Mouse (Mus musculus) cortical plate, adult 2 months (tissue): Measurements from ENCODE around the gene Khnyn. TPM values are rescaled to one million over a fixed set of nuclear protein-coding genes. Genes with fewer than 3 reads are reported as not detected.

ENCODE experiments used
- H3K27ac ChIP-seq: fragments of 200-500 bp; 2 replicates; pipeline ENCODE4 v1.5.1; 2012; ENCODE audit warnings: low read length, control low read depth, inconsistent platforms; ENCODE audit not compliant: insufficient read depth
- H3K4me1 ChIP-seq: fragments of 200-500 bp; 2 replicates; pipeline ENCODE4 v1.6.1; 2011; ENCODE audit warnings: low read length; ENCODE audit not compliant: control insufficient read depth, insufficient read depth
- H3K4me3 ChIP-seq: fragments of 200-500 bp; 2 replicates; pipeline ENCODE4 v1.5.1; 2011; ENCODE audit warnings: mild to moderate bottlenecking, low read length, control low read depth; ENCODE audit not compliant: insufficient read depth
- CTCF ChIP-seq: fragments of 200-500 bp; IDR thresholded peaks from 2 replicates; pipeline ENCODE4 v1.5.1; 2011; ENCODE audit warnings: mild to moderate bottlenecking, control low read depth, low read length; ENCODE audit not compliant: insufficient read depth; ENCODE audit errors: extremely low read depth
- POLR2A ChIP-seq: fragments of 200-500 bp; IDR thresholded peaks from 2 replicates; pipeline ENCODE4 v1.6.1; 2011; ENCODE audit warnings: mild to moderate bottlenecking, low read length, control low read depth; ENCODE audit not compliant: insufficient read depth; ENCODE audit errors: extremely low read depth
- polyA plus RNA-seq: library from polyadenylated mRNA; depleted of rRNA; stranded (reverse); fragments of >200 nt; gene quantifications from 2 replicates; pipeline ENCODE4 v1.2.3, GENCODE M21; 2012

Khnyn gene
- polyA plus RNA-seq, 1 experiment: 11.4 TPM

DNA sequence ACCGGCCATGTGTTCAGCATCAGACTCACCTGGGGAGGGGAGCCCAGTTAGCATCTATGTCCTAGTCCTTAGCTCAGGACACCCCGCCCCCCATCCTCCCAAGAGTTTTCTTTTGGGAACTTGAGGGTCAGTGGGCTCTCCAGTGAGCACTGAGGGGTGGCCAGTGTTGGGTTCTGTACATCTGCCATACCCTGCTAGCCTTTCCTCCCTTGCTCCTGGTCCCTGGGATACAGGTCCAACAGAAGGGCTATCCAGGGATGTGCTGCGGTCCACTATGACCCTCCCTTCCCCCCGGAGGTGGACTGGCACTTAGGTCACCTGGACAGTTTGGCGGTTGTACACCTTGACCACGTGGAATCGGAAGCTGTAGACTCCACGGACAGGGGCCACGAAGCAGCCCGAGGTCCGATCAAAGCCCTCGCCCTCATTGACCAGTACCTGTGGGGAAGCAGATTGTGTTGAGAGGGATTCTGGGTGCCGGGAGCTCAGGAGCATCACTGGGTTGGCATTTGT, 1.5 kb upstream of the Khnyn start:
- H3K4me1 ChIP-seq: no peaks in the 10 kb centered on the region; the same call in 1 of the 2 replicates
- TF ChIP-seq CTCF: no peak
- no peak for TF ChIP-seq POLR2A
- H3K27ac ChIP-seq: no peak overlapping the region
- no peak overlapping the region for H3K4me3 ChIP-seq

DNA sequence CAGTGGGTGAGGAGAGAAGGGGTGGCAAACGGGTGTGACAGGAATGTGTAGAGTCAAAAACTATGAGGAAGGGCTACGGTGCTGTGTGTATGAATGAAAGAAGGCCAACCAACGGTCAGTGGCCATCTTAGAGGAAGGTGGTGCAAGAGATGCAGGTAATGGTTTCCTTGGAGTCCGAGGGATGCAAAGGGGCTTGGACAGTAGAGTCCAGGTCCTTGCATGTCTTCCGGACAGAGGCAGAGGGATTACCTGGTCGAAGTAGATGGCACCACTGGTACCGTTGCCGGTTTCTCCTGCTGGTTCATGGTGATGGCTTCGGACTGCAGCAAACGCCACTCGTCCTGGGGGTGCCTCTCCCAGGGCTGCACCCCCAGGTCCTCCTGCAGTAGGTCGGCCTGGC, 1.1 kb upstream of the Khnyn start:
- H3K27ac ChIP-seq: no peak overlapping the region
- TF ChIP-seq POLR2A: no peak
- TF ChIP-seq CTCF: no peak
- H3K4me1 ChIP-seq: no peaks in the 10 kb centered on the region; the same call in 1 of the 2 replicates
- H3K4me3 ChIP-seq: no peak overlapping the region

DNA sequence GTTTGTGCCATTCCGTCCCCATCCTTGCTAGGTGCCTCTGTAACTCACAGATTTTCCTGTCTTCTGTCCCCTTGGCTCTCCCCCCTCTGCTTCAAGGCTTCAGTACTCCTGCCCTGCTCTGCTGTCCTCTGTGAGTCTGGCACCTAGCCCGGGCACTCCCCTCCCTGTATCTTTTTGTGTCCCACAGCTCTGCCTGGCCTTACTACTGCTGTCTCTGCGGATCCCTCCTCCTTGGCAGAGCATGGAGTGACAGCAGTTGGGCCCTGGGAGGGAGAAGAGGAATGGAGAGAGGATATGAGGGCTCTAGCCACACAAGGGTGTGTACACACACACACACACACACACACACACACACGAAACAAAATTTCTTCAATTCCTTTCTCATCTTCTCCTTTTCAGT, 581 bp upstream of the Khnyn start, which contains the start of gene Cbln3:
Gene Cbln3, minus strand, starts transcription at position 227 of the 400 bp plus-strand sequence.
- H3K4me1 ChIP-seq: no peaks in the 10 kb centered on the region; the same call in 1 of the 2 replicates
- TF ChIP-seq POLR2A (no peak), CTCF (no peak)
- H3K4me3 ChIP-seq: peak within 1 kb of the TSS; percentile 51
- no peak within 1 kb of the TSS for H3K27ac ChIP-seq

DNA sequence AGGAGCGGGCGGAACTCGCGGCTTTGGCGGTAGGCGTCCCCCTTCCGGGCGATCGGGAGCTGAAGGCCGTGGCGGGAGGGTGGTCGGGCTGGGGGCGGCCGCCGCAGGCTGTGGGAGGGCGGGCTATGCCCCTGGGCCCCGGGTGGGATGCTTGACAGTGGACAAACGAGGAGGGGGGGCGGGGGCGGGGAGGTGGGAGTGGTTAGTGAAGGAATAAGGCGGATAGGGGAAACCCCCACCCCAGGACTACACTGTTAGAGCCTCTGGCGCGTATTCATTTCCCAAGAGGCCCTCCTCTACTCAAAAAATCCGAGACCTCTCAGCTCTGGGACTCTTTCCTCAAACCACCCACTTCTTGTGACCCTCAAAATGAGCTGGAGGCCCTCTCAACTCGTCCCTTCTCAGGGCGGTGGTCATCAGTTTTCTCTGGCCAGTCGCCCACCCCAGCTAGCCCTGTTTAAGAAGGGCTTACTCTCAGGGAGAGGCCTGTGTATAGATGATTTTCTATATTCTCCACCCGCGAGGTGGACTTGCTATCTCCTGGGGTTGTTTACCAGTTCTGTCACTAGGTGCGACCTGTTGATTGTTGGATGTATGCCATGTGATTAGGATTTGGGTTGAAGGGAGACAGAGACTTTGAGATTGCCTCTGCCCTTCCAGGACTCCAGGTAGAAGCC, 505 bp downstream of the Khnyn start:
- no peaks in the 10 kb centered on the region; the same call in 1 of the 2 replicates for H3K4me1 ChIP-seq
- TF ChIP-seq CTCF (no peak), POLR2A (no peak)
- peak overlapping the region; percentile 49; the same call in 1 of the 2 replicates for H3K27ac ChIP-seq
- H3K4me3 ChIP-seq: peak overlapping the region; percentile 51

DNA sequence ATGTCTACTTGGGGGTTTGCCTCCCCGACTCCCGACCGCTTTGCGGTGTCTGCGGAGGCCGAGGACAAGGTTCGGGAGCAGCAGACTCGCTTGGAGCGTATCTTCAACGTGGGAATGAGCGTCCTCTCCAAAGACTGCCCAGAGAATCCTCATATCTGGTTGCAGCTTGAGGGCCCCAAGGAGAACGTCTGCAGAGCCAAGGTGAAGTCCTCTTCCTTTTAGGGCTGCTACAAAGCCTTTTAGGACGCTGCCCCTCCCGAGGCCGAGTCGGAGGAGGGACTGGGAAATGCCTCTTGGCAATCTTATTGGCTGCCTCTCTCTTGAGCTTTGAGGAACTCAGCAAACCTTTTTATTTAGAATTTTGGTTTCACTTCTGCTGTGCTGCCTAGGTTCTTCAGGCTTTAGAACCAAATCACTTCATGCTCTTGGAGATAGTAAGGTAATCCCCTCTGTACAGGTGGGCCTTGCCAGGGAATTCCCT, 1.1 kb downstream of the Khnyn start:
- Histone ChIP-seq H3K4me3 (peak overlapping the region; percentile 51), H3K27ac (peak overlapping the region; percentile 49; the same call in 1 of the 2 replicates), H3K4me1 (no peaks in the 10 kb centered on the region; the same call in 1 of the 2 replicates)
- TF ChIP-seq POLR2A (no peak), CTCF (no peak)

DNA sequence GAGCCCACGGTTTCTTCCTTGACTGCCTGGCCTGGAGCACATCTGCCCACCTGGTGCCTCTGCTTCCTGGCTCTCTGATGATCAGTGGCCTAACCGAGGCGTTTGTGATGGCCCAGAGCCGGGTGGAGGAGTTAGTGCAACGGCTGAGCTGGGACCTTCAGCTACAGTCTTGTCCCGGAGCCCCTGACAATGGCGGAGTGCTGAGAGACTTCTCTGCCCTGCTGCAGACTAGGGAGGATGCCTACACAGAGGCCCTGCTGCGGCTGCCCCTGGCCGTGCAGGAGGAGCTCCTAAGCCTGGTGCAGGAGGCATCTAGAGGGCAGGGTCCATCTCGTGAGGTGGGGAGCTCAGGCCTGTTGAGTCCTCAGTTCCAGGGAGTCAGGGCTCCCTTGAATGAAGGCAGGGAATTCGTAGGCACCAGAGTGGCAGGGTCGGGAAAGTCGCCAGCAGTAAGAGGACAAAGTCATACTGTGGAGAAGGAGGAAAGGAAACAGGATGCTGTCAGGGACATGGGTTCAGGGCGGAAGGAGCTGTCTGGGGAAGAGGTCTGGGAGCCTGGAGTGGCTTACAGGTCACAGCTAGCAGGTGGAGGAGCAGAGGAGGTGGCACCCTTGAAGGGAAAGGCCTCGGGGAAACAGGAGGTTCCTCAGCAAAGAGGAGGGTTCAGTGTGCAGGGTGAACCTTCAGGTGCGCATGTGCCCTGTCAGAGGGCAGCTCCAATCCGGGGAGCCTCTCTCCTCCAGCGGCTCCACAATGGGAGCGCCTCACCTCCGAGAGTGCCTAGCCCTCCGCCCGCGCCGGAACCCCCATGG, 2.0 kb downstream of the Khnyn start:
- Histone ChIP-seq H3K4me3 (no peak overlapping the region), H3K4me1 (no peaks in the 10 kb centered on the region; the same call in 1 of the 2 replicates), H3K27ac (no peak overlapping the region)
- TF ChIP-seq POLR2A (no peak), CTCF (no peak)

DNA sequence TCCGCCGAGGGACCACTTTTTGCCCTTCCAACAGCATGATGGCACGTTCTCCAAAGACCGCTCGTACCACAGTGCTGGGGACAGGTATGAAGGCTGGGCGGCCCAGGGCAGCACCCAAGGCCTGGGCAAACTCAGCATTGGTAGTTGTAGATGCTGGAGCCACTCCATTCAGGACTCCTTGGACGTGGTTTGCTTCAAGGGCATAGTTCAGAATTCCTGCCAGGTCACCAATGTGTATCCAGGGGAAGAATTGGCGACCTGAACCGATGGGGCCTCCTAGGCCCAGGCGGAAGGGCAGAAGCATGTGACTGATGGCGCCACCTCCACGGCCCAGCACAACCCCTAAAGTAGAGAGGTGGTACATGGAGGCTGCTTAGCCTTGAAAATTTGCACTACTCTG, 12.9 kb downstream of the Khnyn start:
- no peak overlapping the region for H3K27ac ChIP-seq
- no peak overlapping the region for H3K4me3 ChIP-seq
- TF ChIP-seq CTCF: no peak
- TF ChIP-seq POLR2A: no peak
- no peaks in the 10 kb centered on the region for H3K4me1 ChIP-seq

DNA sequence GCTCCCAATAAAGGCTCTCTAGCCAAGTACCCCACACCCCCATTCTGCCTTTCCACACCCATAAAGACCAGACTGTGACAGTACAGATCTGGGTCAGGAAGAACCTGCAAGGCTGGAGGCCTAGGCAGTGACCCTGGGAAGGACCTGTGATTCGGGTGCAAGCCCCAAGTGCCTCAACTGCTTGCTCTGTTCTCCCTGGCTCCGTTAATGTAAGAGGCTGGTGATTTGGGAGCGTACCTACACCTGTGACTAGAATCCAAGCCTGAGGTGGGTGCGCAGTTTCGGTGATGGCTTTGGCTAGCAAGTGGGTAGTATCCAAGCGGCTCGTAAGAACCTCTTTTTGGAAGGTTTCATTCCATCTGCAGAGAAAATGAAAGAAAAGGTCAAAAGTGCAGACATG, 14.2 kb downstream of the Khnyn start:
- Histone ChIP-seq H3K4me3 (peak overlapping the region; percentile 53; the same call in 1 of the 2 replicates), H3K4me1 (no peaks in the 10 kb centered on the region), H3K27ac (no peak overlapping the region)
- TF ChIP-seq POLR2A: 0 out of 2 replicates have a peak, but pooled peaks have one; percentile 10
- no peak for TF ChIP-seq CTCF

DNA sequence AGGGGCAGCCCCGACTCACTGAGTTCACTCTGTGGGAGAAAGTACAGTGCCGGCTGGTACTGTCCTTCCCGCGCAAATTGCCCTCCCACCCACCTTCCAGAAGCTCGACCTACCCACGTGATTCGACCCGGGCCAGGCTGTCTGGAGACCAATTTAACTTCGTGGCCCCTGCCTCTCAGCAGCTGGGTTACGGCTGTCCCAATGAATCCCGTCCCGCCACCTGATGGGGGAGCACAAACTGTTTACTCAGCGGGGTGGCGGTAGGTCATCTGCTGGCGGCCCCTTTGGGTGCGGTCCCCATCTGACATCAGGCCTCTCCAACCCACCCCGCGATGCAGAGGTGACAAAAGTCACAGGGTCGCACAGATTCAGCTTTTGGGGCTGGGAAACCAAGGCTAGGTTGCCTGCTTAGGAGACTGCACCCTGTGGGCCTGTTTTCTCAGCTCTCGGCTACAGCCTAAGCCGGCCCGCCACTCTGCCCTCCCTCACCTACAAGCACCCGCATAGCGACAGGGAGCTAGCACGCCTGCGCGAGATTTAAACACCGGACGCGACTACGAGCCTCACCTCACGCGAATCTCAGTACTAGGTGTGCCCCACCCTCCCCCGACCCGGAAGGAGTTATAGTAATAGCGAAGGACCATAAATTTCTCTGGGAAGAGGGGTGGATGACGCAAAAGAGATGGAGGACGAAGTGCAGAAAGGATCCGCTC, 15.1 kb downstream of the Khnyn start, which contains the start of gene Sdr39u1:
Gene Sdr39u1, minus strand, starts transcription at position 593 of the 713 bp plus-strand sequence.
- peak within 1 kb of the TSS; percentile 53 for H3K4me3 ChIP-seq
- TF ChIP-seq CTCF: no peak
- peak; percentile 73 for TF ChIP-seq POLR2A
- peak within 1 kb of the TSS; percentile 50 for H3K27ac ChIP-seq
- no peaks in the 10 kb centered on the region for H3K4me1 ChIP-seq
